Mouse (Mus musculus) CD4-positive helper T cell, adult 2 months (primary cell): ENCODE data around the gene Wt1.

Source experiments
- DNase-seq: peaks from one replicate; pipeline ENCODE4 v3.0.0-alpha.2; 2012; ENCODE audit warnings: low read depth, missing footprints, low spot score

Wt1 gene

GRCm38 (mm10) chr2:105125641-105126040 lies 688 bp upstream of the Wt1 start:
- DNase-seq, result no peak

DNA sequence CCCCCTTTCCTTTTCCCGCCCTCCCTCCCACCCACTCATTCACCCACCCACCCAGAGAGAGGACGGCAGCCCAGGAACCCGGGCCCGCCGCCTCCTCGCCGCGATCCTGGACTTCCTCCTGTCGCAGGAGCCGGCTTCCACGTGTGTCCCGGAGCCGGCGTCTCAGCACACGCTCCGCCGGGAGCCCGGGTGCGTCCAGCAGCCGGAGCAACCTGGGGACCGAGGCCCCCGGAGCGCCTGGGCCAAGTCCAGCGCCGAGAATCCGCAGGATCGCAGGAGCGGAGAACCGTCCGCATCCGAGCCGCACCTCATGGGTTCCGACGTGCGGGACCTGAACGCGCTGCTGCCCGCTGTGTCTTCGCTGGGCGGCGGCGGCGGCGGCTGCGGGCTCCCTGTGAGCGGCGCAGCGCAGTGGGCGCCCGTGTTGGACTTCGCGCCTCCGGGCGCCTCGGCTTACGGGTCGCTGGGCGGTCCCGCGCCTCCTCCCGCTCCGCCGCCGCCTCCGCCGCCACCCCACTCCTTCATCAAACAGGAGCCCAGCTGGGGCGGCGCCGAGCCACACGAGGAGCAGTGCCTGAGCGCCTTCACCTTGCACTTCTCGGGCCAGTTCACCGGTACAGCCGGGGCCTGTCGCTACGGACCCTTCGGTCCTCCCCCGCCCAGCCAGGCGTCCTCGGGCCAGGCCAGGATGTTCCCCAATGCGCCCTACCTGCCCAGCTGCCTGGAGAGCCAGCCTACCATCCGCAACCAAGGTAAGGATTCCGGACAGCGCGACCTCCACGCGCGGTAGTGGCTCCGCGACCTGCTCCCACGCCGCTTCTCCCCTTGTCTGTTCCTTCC lies 582 bp downstream of the Wt1 start:
- no peak for DNase-seq

DNA sequence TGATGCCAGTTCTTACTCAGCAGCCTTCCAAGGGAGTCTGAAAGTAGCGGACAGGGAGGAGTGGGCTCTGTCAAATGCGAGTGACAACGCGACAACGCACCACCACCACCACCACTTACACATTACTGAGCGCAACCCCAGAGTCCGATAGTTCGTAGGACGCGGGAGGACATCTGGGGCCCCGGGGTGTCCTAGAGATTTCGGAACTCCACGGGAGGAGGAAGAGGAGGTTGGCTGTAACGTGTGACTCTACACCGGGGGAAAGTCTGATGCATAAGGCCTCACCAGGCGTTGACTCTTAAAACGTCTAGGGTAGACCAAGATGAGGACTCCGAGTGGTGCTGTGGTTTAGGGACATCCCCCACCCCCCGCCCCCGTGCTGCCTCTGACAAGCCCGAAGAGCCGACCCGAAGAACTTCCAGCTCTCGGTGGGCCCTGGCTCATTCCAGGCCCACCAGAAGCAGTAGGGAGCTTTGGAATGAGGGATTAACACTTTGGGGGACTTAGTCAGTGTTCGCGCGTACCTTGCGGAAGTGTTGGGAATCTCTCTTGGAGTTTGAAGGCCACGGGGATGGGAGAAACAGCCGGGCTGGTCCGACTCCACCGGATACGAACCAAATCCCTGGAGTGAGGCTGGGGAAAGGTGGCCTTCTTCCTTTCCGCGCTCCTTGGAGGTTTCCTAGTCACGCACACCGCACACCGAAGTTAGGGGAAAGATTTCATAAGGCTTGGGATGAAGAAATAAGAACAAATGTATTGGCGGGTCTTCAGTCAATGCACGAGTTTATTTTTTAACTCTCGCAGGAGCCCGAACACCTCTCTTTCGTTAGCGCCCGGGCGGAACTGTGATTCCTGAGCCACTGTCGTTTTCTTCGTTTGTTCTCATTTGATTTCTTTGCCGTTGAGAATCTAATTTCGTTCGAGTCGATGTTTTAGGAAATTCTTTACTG lies 1.5 kb downstream of the Wt1 start:
- DNase-seq, result no peak

DNA sequence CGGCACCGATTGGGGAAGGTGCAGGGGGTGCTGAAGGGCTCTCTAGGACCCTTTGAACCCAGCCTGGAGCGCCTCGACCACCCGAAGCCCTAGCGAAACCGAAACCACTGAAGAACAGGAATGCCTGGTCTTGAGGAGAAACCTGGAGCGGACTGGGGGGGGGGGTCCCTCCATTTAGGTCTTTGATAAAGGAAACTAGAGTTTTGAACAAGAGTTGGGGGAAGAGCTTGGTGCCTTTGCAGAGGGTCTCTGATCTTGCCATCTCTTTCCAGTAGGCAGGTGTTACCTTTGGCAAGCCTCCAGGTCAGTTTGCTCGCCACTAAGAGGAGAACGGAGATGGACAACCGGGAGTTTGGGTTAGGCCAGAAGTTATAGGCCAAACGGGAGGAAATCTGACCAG lies 2.2 kb downstream of the Wt1 start:
- DNase-seq, result no peak

GRCm38 (mm10) chr2:105130351-105131060 lies 4.2 kb downstream of the Wt1 start:
- DNase-seq, result no peak

DNA sequence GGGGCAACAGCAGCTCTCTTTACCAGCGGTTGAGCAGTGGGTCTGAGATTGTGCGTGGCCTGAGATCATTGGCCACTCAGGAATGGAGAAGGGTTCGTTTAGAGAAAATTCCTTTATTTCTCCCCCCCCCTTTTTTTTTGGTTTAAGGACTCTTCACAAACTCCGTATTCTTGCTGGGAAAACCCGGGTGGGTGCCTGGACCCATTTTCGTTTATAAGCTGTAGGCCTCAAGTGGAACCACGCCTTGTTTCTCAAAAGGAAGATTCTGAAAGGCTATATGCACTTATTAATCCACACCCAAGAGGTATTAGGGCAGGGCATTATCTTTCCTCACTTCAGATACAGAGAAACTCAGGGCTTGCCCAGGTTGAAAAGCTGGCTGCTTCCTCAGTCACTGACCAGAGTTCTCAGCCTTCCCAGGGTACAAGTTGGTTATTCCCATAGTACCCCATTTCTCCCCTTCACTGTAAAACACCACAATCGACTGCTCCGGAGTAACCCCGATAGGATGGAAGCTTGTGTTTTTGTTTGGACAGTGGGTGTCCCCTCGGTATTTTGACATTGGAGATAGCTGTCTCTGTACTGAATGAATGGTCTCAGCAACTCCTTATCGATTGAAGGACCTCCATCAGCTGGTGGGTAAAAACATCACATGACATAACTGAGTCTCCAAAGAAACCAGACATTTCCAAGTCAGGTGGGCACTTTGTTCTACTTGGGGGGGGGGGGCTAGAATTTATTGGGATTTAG lies 4.9 kb downstream of the Wt1 start:
- DNase-seq, result no peak

- no peak for DNase-seq
Measured at GRCm38 (mm10) chr2:105131811-105132100, 5.4 kb downstream of the Wt1 start.

GRCm38 (mm10) chr2:105132300-105132699 lies 6.0 kb downstream of the Wt1 start:
- no peak for DNase-seq

DNA sequence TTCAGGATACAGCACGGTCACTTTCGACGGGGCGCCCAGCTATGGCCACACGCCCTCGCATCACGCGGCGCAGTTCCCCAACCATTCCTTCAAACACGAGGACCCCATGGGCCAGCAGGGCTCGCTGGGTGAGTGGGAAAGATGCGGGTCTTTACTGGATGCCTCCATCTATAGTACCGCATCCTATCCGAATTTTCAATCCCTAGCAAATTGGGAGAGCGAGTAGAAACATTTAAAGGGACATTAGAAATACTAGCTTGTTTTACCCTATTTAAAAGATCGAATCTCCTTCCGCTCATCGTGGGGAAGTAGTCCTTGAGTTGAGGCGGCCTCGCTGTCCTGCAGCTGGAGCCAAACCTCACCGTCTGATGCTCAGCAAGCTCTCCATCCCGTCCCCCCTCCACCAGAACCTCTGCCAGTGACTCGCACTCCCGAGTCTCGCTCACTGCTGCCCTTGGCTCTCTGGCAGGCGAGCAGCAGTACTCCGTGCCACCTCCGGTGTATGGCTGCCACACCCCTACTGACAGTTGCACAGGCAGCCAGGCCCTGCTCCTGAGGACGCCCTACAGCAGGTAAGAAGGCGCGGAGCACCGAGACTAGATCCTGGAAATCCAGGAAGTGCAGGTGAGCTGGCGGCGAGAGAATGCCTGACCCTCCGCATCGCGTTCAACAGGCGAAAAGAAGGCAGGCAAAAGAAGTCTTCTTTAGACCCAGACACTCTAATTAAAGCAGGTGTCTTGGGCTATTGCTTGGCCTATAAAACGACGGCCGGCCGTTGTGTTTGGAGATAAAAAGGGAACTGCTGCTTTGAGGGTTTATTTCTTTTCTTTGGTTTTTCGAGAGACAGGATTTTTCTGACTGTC lies 6.8 kb downstream of the Wt1 start:
- no peak for DNase-seq

DNA sequence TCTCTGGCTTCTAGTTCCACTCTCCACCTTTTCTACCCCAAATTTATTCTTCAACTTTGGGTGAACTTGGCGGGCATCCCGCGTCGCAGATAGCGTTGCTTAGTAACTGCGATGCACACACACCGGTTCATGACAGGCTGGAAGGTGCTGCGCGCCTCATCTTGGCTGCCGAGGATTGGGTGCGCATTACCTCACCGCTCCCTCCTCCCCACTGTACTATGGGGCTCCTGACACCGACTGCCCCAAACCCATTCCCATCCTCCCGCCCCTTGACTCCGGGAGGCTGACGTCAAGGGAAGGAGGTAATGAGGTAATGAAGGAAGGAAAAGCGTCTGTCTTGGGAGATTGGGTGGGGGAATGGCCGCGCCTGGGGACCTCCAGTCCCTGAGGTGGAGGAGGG lies 8.0 kb downstream of the Wt1 start:
- DNase-seq, result no peak

DNA sequence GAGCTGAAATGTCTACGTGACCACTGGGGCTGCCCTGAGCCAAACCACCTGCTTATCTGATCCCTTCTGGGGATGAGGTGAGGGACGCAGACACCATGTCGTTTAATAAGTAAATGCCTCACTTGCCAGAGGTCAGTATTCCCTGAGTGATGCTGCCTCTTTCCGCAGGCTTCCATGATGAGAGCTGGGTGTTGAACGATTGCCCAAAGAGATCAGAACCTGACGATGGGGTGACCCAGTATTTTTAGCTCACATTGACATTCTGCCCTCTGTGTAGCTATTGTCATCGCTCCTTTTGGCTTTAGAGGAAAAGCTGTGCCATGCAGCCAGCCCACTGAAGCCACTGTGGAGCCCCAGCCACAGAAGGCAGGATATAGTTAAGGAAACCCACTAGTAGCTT lies 13.1 kb downstream of the Wt1 start:
- DNase-seq, result no peak

GRCm38 (mm10) chr2:105141371-105141770 lies 15.0 kb downstream of the Wt1 start:
- no peak for DNase-seq

DNA sequence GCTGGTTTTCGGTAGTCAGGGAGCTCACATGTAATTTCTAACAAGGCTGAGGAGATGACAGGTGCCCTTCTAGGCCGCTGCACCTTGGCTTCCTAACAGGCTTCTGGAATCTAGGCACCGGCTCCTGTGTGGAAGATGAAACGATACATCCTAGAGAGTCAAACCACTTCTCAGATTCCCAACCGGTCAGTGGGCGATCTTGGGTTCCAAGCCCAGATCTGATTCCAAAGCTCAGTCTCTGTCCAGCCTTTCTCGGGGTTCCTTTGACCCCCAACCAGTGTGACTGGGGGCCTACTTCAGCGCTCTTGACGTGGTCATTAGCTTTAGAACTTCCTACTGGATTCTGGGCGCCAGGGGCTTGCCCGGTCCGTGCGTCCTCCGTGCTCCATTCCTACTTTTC lies 17.4 kb downstream of the Wt1 start:
- DNase-seq, result no peak

- DNase-seq, result no peak
Measured at GRCm38 (mm10) chr2:105151544-105151943, 25.2 kb downstream of the Wt1 start.

DNA sequence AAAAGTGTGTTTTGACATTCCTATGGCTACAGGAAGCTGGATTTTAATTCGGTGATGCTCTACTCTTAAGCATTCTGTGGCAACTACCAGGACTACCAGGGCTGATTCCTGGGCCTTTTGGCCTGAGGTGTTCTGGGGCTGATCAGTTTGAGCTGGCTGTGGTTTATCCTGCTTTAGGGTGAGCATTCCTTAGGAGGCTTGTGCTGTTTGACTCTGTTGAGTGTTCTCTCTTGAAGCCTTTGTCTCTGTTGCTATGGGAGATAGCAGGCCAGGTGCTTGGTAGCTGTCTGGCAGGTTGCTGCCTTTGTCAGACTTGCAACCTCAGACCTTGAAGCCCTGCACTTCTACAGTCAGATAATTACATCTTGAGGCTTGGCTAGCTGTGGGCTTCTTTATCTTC lies 26.7 kb downstream of the Wt1 start:
- no peak for DNase-seq

DNA sequence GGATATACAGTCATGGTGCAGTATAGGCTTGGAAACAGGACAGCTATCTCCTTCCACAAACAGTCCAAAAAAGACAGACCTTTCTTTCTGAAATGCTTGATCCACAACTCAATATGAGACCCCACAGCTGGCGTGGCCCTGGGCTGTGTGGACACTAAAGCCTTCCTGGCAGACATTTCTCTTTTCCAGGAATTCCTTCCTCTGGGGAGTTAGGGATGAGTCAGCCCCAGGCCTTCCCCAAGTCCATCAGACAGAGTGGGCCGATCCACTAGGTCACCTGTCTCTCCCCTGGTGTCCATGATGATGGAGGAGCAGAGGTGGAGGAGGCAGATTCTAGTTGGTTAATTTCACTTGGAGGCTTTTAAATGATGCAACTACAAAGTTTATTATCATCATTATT lies 34.6 kb downstream of the Wt1 start:
- no peak for DNase-seq

- no peak for DNase-seq
Measured at GRCm38 (mm10) chr2:105162763-105163162, 36.4 kb downstream of the Wt1 start.

- DNase-seq, result no peak
Measured at GRCm38 (mm10) chr2:105168137-105168536, 41.8 kb downstream of the Wt1 start.

GRCm38 (mm10) chr2:105174254-105174653 lies 47.9 kb downstream of the Wt1 start:
- DNase-seq, result no peak

DNA sequence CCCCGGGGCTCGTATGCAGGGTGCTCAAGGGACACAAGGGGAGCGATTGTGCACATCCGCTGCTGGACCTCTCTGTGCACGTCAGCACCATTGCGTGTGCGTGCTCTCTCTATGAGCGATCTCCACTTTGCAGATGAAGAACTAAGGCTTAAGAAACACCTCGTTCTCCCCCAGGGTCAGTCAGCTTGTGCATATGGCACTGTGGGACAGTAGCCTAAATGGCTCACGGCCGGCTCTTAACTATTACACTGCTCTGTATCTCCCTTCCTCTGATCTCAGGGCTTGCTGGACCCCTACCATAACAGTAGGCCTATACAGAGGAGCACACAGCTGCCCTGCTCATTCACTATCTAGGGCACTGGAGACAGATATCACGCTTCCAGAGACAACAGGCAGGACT lies 52.5 kb downstream of the Wt1 start:
- no peak for DNase-seq

DNA sequence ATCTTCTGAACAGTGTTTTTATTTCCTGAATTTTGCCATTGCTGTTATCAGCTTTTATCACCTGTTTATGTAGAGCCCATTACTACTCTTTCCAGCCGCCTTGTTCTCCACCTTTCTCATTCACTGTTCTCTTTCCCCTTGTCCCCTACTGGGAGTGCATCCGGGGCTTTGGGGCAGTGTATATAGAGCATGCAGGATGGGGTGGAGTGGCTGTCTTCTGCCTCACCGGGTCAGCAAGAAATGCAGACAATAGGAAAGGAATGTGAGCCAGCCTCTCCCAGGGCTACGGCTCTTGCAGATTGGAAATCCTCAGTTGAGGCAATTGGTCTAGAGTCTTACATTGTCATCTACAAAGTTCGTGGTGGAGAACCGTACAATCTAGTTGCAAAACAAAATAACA lies 56.2 kb downstream of the Wt1 start:
- no peak for DNase-seq
